Mouse (Mus musculus) lung, adult 18-20 months (tissue): Measurements from ENCODE around the gene Laptm5.

Experiments used
- DNase-seq, 2 experiments: peaks; one replicate each; pipeline ENCODE4 v3.0.0; 2022; ENCODE audit warnings: mixed read lengths in 2 of 2

The Laptm5 gene

DNA sequence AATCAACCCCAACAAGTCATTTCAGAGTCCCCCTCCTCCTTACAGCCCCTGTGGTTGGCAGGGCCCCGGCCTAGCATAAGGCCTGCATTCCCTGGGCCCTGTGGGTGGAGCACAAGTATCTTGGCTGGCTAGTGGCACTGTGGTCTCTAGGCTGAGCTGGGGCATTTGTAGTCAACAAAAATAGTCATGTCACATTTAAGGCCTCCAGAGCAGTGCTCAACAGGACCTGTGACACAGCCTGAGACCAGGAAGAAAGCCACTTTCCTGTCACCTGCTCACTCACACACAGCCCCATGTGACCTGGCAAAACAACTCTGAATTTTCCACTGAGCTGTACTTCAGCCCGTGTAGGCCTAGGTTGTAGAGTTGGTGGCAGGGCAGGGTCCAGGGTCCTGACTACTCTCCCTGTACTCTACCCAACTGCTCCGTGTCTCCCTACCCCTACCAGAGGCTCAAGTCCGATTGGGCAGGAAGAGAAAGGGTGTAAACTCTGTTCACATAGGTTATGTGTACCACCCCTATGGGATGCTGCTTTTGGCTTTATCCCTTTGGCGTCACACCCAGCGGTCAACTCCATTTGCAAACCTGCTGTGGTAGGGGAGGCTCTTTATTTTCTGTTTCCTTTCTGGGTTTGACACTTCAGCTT lies 13.0 kb upstream of the Laptm5 start:
- DNase-seq = no peak

DNA sequence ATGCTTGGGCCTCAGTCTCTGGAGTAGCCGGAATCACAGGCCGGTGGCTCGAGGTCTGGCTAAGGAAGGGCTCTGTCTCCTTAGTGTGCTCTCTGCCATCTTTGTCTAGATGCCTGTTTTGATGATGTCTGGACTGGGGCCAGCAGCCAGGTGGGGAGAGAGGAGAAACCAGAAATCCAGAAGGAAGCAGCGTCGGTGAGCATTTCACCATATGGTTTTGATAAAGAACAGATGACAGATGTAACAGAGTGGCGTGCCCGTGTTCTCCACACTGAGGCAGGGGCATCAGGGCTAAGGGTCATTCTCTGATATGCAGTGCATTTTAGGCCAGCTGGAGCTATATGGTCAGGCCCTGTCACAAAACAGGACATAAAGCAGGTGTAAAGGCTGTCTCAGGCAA lies 12.2 kb upstream of the Laptm5 start:
- DNase-seq = no peak

DNA sequence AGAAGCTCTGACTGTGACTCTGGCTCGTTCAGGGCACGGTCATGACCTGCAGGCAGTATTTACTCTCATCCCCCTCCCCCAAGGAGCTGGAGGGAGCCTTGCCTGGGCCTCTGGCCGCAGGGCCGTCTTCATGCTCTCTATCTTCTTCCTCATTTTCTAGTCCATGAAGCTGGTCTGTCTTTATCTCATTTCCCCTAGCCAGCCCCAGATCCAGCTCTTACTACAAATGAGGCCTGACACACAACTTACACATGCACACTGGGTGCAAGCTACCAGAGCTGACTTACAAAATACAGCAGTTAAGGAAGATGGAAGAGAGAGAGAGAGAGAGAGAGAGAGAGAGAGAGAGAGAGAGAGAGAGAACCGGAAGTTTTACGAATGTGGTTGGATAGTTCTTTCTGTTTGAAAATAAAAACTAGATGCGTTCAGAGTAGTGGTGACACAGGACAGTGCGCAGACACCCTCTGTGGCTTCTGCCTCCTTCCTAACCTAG lies 10.6 kb upstream of the Laptm5 start:
- DNase-seq = no peak

DNA sequence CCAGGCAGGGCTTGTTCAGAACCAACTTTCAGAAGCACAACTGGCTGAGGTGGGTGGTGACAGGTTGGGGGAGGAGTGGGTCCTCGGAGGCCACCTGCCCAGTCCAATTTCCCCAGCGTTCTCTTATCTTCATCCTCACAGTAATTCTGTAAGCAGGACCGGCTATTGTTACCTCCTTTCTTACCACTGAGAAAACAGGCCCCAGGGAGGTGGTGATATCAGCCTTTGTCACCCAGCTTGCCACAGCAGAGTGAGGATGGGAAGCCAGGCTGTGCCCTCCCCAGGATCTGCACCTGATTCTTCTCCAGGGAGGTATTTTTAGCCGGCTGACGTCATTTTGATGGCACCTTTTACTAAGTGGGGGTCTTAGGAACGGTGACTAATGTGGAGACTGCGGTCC lies 7.9 kb upstream of the Laptm5 start:
- no peak for DNase-seq

DNA sequence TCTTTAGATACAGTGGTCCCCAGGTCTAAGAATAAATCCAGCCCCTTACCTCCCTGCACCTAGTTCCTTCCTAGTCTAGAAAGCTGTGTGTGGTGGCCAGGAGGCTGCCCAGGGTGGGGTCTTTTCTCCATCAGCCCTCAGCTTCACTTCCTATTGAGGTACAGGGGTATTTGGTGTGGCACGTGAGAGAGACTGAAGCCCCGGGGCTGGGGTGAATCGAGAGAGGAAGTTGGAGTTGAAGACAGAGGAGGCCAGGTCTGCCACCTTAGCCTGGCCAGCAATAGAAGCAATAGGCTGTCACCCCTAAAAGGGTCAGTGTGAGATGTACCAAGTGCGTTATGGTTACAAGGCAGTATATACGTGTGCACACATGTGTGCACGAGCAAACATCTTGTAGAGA lies 7.0 kb upstream of the Laptm5 start:
- no peak for DNase-seq

DNA sequence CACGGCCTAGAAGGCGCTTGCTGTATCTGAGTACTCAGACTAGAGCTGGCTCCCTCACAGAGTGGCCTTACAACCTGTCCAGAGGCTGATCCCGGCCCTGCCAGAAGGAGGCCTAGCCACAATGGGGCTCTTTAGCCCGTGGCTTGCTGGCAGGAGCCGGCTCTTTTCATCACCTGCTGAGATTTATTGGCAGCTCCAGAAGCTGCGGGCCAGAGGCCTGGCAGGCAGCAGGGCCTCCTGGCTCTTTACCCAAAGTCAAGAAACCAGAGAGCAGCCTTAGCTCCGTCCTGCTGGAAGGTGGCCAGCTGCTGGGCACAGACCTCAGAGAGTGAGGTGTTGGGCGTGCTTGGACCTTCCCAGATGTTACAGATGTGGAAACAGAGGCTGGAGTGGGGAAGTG lies 6.6 kb upstream of the Laptm5 start:
- no peak for DNase-seq

DNA sequence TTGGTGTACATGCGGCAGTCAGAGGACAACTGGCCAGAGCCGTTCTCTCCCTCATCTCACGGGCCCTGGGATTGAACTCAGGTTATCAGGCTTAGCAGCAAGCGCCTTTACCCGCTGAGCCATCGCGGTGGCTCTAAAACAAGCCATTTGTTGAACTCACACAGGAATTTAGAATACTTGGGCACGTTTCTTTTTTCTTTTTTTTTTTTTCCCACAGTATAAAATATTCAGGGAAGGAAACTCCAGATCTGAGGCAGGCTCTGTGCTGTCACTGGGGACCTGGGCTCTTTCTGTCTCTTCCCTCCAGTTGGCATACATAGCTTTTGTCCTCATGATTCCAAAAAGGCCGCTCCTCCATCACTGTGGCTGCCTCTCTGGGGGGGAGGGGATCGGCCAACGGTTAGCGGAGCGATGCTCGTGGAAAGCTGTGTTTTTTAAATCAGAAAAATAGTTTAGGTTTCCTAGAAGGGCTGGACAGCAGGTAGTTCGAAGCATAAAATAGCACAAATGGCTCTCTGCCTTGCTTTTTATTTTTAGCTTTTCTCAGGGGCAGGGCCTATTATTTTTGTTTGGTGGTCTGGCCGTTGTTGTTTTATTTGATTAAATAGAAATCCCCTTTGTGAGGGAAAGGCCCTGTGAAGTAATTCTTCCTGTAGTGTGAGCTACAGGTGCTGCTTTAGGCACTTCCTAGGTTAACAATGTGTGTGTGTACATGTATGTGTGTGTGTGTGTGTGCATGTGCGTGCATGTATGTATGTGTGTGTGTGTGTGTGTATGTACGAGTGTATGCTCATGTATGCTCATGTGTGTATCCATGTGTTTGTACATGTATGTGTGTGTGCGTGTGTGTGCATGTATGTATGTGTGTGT lies 5.5 kb upstream of the Laptm5 start:
- DNase-seq = no peak

DNA sequence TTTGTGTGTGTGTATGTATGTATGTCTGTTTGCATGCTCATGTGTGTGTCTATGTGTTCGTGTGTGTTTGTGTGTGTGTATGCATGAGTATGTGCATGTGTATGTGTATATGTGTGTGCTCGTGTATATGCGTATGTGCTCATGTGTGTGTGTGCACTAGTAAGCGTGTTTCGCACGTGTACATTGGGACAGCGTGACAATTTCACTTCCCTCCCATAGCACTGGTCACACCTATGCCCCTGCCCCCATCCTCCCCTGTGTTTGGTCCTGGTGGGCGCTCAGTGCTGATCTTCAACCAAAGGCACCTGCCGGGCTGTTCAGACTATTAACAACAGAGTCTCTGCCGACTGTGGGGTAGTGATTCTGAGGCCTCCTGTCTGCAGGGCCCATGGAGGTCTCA lies 4.8 kb upstream of the Laptm5 start:
- DNase-seq = no peak

DNA sequence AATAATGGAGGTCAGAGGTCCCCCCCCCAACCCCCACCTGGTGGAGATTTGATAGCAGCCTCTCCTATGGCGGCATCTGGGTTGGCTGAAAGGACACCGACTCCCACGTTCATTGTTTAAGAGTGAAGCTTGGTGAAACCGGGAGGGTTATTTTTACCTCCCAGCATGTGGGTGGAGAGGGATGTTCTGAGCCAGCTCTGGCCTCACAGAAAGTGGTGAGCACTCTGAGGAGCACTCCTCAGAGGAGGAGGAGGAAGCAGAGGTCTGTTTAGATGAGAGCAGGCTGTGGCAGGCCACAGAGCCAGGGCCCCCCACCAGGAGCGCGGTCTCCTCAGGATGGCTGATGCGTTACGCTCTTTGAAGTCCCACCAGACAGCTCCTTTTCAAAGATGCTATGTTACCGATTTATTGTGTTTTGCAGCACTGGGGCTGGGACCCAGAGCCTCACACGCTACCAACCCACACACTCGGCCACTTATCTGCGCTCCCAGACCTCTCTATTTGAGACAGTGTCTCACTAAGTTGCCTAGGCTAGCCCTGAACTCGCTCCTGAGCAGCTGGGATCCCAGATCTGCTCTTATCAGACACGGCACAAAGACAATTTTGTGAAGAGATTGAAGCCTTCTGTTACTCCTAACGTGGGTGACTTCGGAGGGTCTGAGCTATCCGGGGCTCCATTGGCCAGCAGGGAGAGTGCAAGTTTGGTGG lies 3.6 kb upstream of the Laptm5 start:
- DNase-seq = no peak

DNA sequence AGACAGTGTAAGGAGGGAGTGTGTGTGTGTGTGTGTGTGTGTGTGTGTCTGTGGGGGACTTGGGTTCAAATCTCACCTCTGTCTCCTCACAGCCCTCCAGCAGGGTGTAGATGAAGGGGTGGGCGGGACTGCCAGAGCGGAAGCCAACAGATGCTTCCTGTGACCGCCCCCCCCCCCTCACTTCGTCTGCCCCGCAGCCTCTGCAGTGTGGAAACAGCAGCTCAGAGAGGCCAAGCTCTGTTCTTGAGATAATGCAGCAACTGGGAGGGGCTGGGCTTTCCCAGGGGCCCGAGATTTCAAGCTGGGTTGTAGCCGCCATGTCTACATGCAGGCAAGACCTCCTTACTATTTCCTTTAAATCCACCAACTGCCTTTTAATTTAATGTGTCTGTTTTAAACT lies 2.3 kb upstream of the Laptm5 start:
- no peak for DNase-seq

DNA sequence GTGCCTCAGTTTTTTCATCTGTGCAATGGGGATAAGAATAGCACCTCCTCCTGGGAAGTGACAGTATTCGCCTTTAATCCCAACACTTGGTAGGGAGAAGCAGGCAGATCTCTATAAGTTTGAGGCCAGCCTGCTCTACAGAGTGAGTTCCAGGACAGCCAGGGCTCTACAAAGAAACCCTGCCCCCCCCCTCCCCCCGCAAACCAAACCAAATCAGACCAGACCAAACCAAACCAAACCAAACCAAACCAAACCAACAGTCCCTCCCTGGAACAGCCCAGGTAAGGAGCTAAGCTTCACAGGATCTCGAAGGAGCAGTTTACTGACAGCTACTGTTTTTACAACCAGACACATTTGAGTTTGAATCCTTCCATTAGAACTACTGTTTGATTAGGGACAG lies 299 bp upstream of the Laptm5 start:
- no peak for DNase-seq

DNA sequence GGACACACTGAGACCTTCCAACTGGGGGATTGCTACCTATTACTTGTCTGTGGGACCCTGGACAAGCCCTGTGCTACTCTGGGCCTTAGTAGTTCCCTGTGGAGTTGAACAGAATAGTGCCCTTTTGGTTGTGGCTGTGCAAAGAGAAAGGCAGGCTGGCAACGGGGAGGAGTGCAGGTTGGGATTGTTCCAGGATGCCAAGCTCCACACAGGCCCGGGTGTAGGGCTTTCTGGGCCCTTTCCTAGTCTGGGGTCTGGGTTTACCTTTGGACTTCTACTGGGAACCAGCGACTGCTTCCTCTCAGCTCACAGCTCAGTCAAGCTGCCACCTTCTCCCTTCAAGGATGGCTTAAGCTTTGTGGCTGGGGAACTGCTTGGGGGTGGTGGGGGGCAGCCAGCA lies 586 bp downstream of the Laptm5 start:
- no peak for DNase-seq

DNA sequence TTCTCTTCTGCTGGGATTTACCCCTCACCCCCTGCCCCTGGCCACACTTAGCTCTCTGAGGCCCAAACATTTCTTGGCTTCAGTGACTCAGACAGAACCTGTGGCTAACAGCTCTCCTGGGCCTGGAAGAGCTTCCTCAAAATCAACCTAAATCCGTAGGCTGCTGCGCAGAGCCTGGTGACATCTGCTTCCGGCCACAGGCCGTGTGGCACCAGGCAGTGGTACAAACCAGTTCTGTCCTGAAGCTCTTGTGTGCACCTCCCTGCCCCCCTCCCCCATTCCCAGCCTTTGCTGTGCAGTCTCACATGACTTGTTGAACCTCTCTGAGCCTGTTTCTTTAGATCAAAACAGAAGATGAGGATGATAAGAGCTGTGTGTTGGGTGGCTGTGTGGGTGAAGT lies 1.1 kb downstream of the Laptm5 start:
- peak; percentile 51 to 61 for DNase-seq

DNA sequence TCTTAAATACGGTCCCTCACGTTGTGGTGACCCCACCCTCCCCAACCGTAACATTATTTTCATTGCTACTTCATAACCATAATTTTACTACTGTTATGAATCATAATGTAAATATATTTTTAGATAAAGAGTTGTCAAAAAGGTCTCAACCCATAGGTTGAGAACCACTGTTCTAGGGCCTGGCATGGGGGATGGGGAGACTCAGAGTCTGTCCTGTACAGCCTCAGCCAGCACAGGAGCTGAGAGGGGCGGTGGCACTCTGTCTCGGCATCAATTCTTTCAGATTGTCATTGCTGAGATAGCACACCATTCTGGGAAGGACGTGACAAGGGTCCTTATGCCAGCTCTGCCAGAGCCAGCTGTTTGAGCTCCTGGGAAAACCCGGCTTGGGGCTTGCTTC lies 1.6 kb downstream of the Laptm5 start:
- DNase-seq = no peak

DNA sequence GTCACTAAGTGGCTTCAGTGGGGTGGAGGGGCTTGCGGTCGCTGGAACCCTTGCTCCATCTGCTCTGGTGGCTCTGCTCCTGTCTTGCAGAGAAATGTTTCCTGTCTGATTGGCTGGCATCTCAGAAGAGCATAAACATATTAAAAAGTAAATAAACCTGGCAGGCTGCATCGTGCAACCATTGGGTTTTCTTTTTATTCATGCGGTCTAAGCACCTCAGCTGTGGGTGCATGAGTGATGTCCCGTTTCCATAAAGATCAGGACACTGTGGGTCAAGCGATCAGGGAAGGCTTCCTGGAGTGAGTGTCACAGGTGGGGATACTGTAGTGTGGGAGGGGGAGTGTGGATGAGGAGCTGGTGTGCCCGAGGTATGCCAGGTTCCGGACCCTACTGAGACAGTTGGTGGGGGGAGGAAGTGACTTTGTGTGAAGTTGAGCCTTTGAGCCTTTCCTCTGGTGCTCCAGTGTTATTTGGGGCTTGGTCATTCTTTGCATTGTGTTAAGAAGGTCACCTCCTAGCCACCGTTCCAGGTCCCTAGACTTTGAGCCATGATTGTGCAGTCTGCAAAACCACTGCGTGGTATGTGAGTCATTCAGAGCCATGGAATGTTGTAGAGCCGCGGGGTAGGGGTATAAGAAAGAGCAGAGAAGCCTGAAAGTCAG lies 2.2 kb downstream of the Laptm5 start:
- no peak for DNase-seq

DNA sequence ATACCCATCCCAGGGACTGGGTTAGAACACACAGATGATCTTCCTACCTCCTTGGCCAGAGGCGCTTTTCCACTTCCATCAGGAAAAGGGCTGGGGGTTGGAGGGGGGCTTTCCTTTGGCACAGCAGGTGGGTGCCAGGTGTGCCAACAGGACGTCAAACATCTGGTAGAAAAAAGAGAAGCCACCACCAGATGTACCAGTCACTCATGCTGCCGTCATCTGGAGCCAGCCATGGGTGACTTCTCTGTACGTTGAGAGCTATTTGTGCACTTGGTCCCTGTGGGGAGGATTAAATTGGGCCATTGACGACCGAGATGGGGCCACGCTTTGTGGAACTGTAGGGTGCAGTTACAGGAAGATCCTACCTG lies 2.7 kb downstream of the Laptm5 start:
- DNase-seq = no peak

DNA sequence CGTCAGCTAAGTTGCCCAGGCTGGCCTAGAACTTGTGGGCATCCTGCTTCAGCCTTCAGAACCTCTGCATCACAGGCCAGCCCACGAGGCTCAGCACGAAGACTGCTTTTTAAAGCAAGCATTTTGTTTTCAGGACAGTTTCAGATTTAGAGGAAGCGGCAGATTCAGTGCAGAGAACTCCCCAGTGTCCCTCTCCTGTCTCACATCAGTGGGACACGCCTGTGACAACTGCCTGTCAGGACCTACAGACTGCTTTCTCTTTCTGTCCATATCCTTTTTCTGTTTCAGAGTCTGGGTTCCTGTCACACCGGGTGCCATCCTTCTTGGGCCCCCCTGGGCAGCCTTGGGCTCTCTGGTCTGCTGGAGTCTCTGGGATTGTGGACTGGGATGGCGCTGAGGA lies 3.7 kb downstream of the Laptm5 start:
- no peak for DNase-seq

DNA sequence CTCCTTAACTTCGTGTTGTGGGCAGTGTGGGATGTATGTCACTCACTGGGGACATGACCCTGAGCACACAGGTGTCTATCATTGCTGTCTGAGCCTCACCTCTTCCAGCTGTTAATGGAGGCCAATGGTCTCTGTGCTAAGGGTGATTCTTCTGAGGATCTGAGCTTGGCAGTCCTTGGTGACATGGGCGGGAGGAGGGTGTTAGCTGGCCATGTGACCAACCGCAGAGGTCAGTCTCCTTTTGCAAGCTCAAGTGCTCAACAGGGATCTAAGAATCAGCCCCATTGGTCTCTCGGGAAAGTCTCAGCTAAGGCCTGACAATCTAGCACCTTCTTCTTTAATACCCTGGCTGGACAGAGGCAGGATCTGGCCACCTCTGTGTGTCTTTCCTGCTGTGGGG lies 4.6 kb downstream of the Laptm5 start:
- peak; percentile 28 to 38 for DNase-seq

DNA sequence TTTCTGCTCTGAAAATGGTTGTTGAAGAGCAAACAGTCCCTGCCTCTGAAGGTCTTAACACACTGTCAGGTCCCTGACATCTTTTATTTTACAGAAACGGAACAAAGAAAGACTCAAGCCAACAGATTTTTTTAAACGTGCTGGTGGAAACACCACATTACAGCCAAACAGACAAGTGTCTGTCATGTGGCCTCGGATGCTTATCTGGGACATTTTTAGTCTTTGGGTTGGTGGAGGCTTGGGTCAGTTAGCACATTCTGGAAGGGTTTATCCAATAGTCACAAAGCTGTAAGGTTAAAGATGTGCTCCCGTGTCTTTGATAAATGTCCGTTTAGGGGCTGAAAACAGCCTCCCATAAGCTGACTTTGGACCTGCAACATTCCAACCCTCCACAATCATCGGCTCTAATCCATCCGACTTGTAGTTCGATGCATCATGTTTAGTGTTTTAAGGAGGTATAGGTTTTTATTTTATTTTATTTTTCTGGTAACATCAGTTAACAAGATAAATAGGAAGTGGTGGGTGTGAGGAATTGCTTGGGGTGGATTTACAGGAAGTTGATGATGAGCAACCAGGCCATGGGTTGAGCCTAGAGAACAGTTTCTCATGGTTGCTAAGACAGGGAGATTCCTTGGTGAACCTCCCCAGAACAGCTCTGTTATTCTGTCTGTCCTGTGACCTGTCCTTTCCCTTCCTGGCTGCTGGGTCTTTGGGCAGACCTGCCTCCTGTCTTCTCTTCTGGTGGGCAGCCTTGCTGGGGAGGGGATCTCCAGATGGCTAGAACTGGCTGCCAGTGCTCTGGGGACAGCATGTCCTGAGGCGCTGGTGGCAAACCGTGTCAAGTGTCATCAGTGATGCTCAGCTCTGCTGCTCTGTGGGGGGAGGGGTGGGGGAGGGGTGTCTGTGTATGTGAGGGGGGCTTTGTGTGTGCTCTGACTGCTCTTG lies 6.2 kb downstream of the Laptm5 start:
- DNase-seq = no peak

DNA sequence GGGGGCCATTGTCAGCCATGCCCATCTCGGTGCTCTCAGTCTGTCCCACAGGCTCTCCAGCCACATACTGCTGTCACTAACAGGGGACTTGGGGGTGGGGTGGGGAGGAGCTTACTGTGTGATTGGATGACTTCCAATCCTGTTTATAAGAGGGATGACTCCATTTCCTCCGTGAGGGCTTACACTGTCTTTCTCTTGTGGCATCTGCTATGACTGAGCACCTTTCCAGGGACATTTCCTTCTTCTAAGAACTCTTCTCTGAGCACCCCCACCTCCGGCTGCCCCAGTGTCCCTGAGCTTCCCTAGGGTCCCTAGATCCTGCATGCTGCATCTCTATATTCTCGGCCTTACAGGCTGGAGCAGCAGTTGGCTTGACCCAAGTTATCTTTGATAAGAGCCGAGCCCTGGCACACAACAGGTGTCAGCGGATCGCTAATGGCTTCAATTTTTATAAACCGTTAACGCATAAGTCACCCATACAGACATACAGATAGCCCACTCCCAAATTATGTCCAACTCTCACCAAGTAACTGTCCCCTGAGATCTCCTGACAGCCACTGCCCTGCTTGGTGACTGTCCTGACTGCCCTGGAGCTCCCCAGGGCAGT lies 6.9 kb downstream of the Laptm5 start:
- DNase-seq = no peak

DNA sequence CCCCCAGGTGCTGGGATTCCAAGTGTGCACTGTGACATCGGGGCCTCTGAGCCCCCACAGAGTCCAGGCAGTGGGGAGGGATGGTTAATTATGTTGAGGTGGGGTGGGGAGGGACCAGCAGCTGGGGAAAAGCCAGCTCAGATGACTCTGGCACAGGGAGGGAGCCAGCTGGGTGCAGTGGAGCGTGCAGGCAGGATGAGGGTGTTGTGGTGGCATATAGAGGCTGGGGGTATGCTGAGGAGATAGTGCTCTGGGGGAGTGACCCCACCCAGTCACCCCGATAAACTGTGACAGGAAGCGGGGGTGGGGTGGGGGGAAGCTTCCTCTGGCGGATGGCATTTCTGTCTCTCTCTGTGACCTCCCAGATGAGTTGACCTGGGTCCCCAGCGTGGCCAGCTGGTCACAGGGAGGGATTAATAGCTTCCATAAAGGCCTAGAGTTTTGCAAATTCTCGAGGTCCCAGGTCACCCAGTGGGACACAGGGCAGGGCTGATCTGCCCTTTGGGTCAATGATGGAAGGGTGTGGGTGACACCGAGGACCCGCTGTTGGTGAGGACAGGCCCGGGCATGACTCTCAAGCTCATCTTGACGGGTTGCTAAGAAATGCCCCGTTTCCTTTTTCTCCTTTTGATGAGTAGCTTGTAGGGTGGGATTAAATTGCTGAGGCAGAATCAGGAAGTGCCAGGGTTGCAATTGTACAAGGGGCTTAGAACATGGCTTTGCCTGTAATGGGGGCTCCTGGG lies 8.2 kb downstream of the Laptm5 start:
- peak; percentile 37 to 40 for DNase-seq
